Mouse (Mus musculus) forebrain, embryonic 14.5 days (tissue): ENCODE measurements at regions not wholly inside any gene's neighbourhood (a gene's known extent, or its start where the extent isn't known, plus 50 kb on each side); places are given as distances from the start of the nearest gene placed in this dataset.

Experiments used
- ATAC-seq: fragments of 200-750 bp; cut with Nextera tagmentation; 2 replicates; pipeline ENCODE4 v1.8.0; 2017; ENCODE audit warnings: mild to moderate bottlenecking, moderate library complexity
- DNase-seq: peaks from one replicate; pipeline ENCODE4 v3.0.0-alpha.2; 2015; ENCODE audit warnings: low spot score
- H3K27ac ChIP-seq: fragments of 300-500 bp; sonication (generic); 2 replicates; pipeline ENCODE4 v1.5.1; 2014; ENCODE audit warnings: low read depth, mild to moderate bottlenecking, control low read depth, low read length, moderate library complexity
- H3K27me3 ChIP-seq: fragments of 300-500 bp; sonication (generic); replicated peaks from 2 replicates; pipeline ENCODE4 v1.6.1; 2014; ENCODE audit warnings: low read length, control low read depth, mixed read lengths; ENCODE audit not compliant: control insufficient read depth, insufficient read depth
- H3K36me3 ChIP-seq: fragments of 300-500 bp; sonication (generic); 2 replicates; pipeline ENCODE4 v1.6.1; 2014; ENCODE audit warnings: low read length, control low read depth; ENCODE audit not compliant: control insufficient read depth, insufficient read depth
- H3K4me1 ChIP-seq: fragments of 300-500 bp; sonication (generic); 2 replicates; pipeline ENCODE4 v1.6.1; 2014; ENCODE audit warnings: antibody characterized with exemption, low read length, control low read depth; ENCODE audit not compliant: control insufficient read depth, insufficient read depth
- H3K4me2 ChIP-seq: fragments of 300-500 bp; sonication (generic); 2 replicates; pipeline ENCODE4 v1.6.1; 2014; ENCODE audit warnings: mild to moderate bottlenecking, control low read depth, low read length
- H3K4me3 ChIP-seq: fragments of 300-500 bp; sonication (generic); 2 replicates; pipeline ENCODE4 v1.5.1; 2014; ENCODE audit warnings: low read depth, low read length, control low read depth
- H3K9ac ChIP-seq: fragments of 300-500 bp; sonication (generic); 2 replicates; pipeline ENCODE4 v1.6.1; 2014; ENCODE audit warnings: mild to moderate bottlenecking, low read length, control low read depth, moderate library complexity
- H3K9me3 ChIP-seq: fragments of 300-500 bp; sonication (generic); replicated peaks from 2 replicates; pipeline ENCODE4 v1.6.1; 2016; ENCODE audit warnings: low read length, control low read depth, mixed read lengths; ENCODE audit not compliant: control insufficient read depth
- WGBS: fragments of 180-500 bp; shearing (Covaris S2); extraction: QIAGEN DNeasy Blood & Tissue Kit; methylation state at CpG from one replicate; pipeline ENCODE4 v1.1.7; 2014; 5-methylcytosine and 5-hydroxymethylcytosine counted together

DNA sequence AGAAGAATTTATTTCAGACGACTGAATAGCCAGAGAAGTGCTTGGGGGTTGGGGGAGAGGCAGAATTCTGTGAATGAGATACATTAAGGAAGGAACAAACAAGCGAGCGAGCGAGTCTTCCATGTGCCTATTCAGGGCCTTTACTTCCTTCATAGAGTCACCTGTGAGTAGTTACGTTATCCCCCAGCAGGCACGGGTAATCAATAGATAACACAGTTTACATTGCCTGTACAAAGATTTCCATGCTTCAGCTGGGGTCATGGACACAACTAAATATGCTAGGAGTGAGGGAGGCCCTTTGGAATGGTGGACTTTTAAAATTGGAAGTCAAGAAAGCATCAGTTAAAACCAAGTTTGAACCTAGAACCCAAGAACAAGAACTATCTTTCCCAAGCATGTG is 275.2 kb downstream of the Prr30 start:
- Histone ChIP-seq H3K9ac (no peak overlapping the region), H3K4me3 (no peak overlapping the region), H3K27me3 (no peaks in the 10 kb centered on the region), H3K27ac (no peak overlapping the region), H3K4me1 (no peaks in the 10 kb centered on the region), H3K4me2 (no peak overlapping the region), H3K9me3 (no peaks in the 10 kb centered on the region), H3K36me3 (no peaks in the 10 kb centered on the region)
- WGBS = 91% methylated on average over 6 of the region's 6 CpGs
- no peak for ATAC-seq
- DNase-seq = no peak

DNA sequence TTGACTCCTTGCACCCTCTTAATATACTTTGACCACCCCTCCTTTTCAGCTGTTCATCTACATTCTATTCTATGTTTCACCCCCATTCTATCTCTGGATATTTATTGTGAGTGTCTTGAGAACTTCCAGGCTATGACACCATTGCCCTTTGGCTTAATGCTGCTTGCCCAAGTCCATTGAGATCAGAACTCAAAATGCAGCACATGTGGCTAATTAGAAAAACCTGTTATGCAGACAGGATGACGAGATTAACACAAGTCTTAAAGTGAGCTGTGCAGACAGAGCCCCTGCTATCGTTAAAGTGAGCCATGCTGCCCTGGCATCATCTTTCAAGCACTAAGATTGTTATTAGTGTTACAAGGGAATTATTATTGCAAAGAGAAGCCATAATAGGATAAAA is 299.9 kb downstream of the Prr30 start:
- H3K4me1 ChIP-seq = no peaks in the 10 kb centered on the region
- no peak overlapping the region for H3K4me2 ChIP-seq
- no peak overlapping the region for H3K27ac ChIP-seq
- H3K4me3 ChIP-seq = no peak overlapping the region
- H3K36me3 ChIP-seq = no peaks in the 10 kb centered on the region
- no peaks in the 10 kb centered on the region for H3K9me3 ChIP-seq
- H3K27me3 ChIP-seq = no peaks in the 10 kb centered on the region
- DNase-seq (no peak), ATAC-seq (no peak)
- 32% methylated on average over 2 of the region's 2 CpGs for WGBS
- no peak overlapping the region for H3K9ac ChIP-seq

DNA sequence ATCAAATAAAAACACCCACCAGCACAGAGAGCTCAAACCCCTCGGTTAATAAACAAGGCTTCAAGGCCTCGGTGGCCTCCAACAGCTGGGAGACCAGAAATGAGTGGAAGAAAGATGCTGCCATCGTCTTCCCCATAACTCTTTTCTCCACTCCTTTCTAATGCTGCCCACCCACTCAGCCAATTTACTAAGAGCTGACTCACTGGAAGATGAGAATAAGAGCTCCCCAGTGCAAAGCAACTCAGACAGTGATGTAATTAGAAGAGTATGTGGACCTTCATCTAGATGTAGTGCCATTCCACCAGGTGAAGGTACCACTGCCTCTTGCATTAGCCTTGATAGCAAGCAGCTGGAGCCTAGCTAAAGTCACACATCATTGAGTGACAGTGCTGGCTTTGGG is 301.1 kb downstream of the Prr30 start:
- Histone ChIP-seq H3K36me3 (no peaks in the 10 kb centered on the region), H3K4me2 (no peak overlapping the region), H3K9me3 (no peaks in the 10 kb centered on the region), H3K4me1 (no peaks in the 10 kb centered on the region), H3K4me3 (no peak overlapping the region), H3K27me3 (no peaks in the 10 kb centered on the region), H3K9ac (no peak overlapping the region), H3K27ac (no peak overlapping the region)
- ATAC-seq (no peak), DNase-seq (no peak)
- 79% methylated on average over 3 of the region's 3 CpGs for WGBS

DNA sequence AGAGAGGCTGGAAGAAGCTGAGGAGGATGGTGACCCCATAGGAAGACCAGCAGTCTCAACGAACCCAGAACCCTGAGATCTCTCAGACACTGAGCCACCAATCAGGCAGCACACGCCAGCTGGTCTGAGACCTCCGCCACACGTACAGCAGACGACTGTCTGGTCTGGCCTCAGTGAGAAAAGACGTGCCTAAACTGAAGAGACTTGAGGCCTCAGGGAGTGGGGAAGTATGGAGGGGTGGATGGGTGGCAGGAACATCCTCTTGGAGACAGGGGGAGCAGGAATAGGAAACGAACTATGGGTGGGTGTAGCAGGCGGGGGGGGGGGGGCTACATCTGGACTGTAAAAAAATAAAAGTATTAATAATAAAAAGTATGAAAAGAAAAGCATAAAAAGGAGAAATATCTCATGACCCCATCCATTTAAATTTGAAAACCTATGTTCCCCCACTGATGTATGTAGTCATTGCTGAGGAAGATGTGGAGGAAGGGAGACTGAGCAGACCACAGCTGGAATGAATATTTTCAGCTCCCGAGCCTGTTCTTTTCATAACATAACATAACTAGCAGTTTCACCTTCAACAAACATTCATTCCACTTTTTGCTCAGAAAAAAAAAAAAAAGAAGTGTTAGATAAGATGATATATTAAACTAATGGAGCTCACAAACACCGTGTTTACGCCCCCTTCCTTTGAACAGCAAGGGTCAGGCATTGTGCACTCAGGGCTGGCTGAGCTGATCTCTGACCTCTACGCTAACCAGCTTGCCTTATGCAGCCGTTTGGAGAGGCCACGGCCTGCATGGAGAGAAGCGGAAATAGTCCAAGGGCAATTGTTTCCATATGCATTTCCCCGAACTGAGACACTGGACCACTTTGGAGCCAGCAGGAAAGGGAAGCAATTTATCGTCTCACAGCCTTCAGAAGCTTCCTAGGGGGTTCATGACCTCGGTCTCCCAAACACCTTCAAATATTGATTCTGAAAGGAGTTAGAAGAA is 310.7 kb downstream of the Prr30 start:
- Histone ChIP-seq H3K4me1 (no peaks in the 10 kb centered on the region), H3K9ac (no peak overlapping the region), H3K27ac (no peak overlapping the region), H3K4me3 (no peak overlapping the region), H3K9me3 (no peaks in the 10 kb centered on the region), H3K27me3 (no peaks in the 10 kb centered on the region), H3K36me3 (no peaks in the 10 kb centered on the region), H3K4me2 (no peak overlapping the region)
- ATAC-seq (no peak), DNase-seq (no peak)
- 70% methylated on average over 18 of the region's 18 CpGs for WGBS

DNA sequence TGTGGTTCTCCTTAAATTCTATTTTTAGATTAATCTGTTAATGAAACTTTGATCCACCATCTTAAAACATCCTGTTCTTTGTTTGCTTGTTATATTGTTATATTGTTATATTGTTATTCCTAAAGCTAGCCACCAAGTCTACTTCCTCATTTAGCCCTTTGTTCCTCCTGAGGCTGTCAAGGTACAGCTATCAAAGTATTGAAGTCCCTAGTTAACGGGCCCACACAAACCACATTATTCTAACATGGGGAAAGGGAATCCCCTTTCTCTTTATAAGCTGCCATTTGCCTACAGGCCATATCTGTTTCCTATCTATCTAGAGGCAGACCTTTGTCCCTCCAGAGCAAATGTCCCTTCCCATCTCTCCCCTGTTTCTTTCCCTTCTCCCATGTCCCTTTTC is 317.0 kb downstream of the Prr30 start:
- ATAC-seq = no peak
- H3K27me3 ChIP-seq = no peaks in the 10 kb centered on the region
- 71% methylated on average over 1 of the region's 1 CpGs for WGBS

DNA sequence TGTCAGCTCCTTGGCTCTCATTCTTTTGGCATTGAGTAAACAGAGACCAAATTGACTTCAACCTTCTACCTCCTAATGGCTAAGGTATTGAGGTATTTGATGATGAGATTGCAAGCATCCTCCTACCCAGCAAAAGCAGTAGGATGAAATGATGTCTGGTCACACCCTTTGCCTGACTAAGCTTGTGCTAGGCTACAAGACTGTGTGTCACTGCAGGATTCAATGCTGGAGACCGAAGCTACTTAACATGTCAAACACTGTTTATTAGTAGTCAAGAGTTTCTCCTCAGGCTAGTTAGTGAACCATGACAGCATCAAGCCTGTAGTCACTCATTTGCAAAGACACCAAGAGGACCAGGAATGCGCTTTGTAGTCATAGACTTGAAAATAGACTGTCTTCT is 320.0 kb downstream of the Prr30 start:
- Histone ChIP-seq H3K36me3 (no peaks in the 10 kb centered on the region), H3K27ac (no peak overlapping the region), H3K4me3 (no peak overlapping the region), H3K27me3 (no peaks in the 10 kb centered on the region), H3K9me3 (no peaks in the 10 kb centered on the region), H3K4me1 (no peaks in the 10 kb centered on the region), H3K4me2 (no peak overlapping the region), H3K9ac (no peak overlapping the region)
- ATAC-seq (no peak), DNase-seq (no peak)
- WGBS = 87% methylated on average over 2 of the region's 2 CpGs

More for the DNA sequence above, 317.0 kb downstream of the Prr30 start:
- Histone ChIP-seq H3K36me3 (no peaks in the 10 kb centered on the region), H3K9me3 (no peaks in the 10 kb centered on the region), H3K4me2 (no peak overlapping the region), H3K9ac (no peak overlapping the region), H3K27ac (no peak overlapping the region), H3K4me1 (no peaks in the 10 kb centered on the region), H3K4me3 (no peak overlapping the region)
- no peak for DNase-seq

DNA sequence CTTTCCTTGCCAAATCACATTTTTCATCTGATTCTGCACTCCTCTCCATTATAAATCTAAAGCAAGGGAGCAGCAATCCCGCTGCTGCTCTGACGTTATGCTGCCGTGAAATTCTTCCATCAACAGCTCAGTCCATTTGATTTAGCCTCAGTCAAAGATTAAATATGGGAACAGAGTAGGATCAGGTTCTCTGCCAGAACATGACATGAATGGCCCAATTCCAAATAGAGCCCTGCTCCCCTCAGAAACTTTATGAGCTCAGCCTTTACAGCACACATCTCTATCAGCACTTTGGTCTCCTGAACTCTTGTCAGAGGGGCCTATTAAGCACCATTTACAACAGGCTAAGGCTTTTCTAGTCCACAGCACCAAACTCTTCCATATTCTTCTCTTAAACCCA is 332.3 kb downstream of the Prr30 start:
- H3K27me3 ChIP-seq = no peaks in the 10 kb centered on the region
- no peak overlapping the region for H3K4me2 ChIP-seq
- H3K4me3 ChIP-seq = no peak overlapping the region
- ATAC-seq (no peak), DNase-seq (no peak)
- H3K9me3 ChIP-seq = no peaks in the 10 kb centered on the region
- no peak overlapping the region for H3K9ac ChIP-seq
- WGBS = 91% methylated on average over 3 of the region's 3 CpGs
- no peaks in the 10 kb centered on the region for H3K36me3 ChIP-seq
- H3K4me1 ChIP-seq = no peaks in the 10 kb centered on the region
- no peak overlapping the region for H3K27ac ChIP-seq

DNA sequence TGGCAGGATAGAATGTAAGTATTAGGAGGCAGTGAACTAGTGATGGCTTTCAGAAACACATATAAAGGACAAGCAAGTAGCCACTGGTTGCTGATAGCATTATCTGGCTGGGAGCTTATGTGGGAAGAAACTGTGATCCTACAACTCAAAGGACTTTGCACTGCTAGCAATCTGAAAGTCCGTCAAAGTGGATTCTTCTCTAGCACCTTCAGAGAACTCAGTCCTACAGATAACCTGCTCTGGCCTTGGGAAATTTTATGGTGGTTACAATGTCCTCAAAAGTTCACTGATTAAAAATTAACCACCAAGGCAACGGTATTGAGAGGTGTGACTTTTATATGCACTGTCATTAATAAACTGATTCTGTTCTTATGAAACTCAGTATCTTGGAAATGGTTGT is 335.3 kb downstream of the Prr30 start:
- no peaks in the 10 kb centered on the region for H3K9me3 ChIP-seq
- WGBS = 85% methylated on average over 2 of the region's 2 CpGs
- no peaks in the 10 kb centered on the region for H3K4me1 ChIP-seq
- H3K36me3 ChIP-seq = no peaks in the 10 kb centered on the region
- H3K9ac ChIP-seq = no peak overlapping the region
- DNase-seq (no peak), ATAC-seq (no peak)
- no peaks in the 10 kb centered on the region for H3K27me3 ChIP-seq
- H3K4me2 ChIP-seq = no peak overlapping the region
- no peak overlapping the region for H3K27ac ChIP-seq
- H3K4me3 ChIP-seq = no peak overlapping the region

DNA sequence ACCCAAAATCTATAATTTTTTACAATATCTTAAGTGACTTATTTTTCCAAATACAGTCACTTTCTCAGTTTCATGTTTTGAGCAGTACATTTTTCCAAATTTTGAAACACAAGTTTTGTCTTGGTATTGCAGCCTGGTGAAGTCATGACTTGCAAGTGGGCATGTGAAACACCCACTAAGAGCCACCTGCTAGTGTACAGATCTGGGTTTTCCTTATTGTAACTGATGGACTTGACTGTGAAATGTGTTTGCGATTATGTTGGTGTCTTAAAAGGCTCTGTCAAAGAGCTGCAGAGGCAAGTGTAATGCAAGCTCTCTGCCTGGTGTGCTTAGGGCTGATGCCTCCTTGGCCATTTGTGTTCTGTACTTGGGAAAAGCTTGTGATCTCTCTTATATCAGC is 336.0 kb downstream of the Prr30 start:
- Histone ChIP-seq H3K4me1 (no peaks in the 10 kb centered on the region), H3K9ac (no peak overlapping the region), H3K4me3 (no peak overlapping the region), H3K9me3 (no peaks in the 10 kb centered on the region), H3K27ac (no peak overlapping the region), H3K27me3 (no peaks in the 10 kb centered on the region), H3K36me3 (no peaks in the 10 kb centered on the region), H3K4me2 (no peak overlapping the region)
- no peak for ATAC-seq
- no peak for DNase-seq
- 94% methylated on average over 1 of the region's 1 CpGs for WGBS
